Mouse (Mus musculus) kidney, adult 2 months (tissue): Measurements from ENCODE around the gene Gpm6b.

Source experiments
- CTCF ChIP-seq: fragments of 200-500 bp; conservative IDR thresholded peaks from 2 replicates; pipeline ENCODE4 v1.5.1; 2011; ENCODE audit warnings: low read depth, mild to moderate bottlenecking, control low read depth, low read length, moderate library complexity, mixed read lengths; ENCODE audit not compliant: insufficient read depth, insufficient read length
- POLR2A ChIP-seq: fragments of 200-500 bp; IDR thresholded peaks from one replicate; pipeline ENCODE4 v1.6.1; 2011; ENCODE audit warnings: low read depth, low read length, control low read depth

- TF ChIP-seq CTCF = no peak
- no peak for TF ChIP-seq POLR2A
Observed at GRCm38 (mm10) chrX:166341795-166342194, 103.1 kb downstream of the Gpm6b start.
